In genomic region chr2:121955765-121956223, GRCm38 (mm10) we compare ENCODE assay signal across 7 mouse cellular contexts. TPM values are rescaled to one million over a fixed set of nuclear protein-coding genes. Genes with fewer than 3 reads are reported as not detected.
A peak's percentile ranks its signal among the peaks of the same experiment; 100 is the strongest.
DNase-seq lines count a peak whose midpoint lies in the region; ATAC-seq lines count a peak whose summit lies in the region.

Gene Ctdspl2, plus strand, starts transcription at chr2:121956001.
Gene Mageb3, minus strand, starts transcription at chr2:121956092.

- peak; percentile 97 for ATAC-seq in intestine, embryonic 14.5 days (replicated peaks; ENCODE audit: low FRiP score, low TSS enrichment, low read depth)
- ATAC-seq in midbrain, embryonic 11.5 days (ENCODE audit: low FRiP score), result peak; percentile 97

- intact Hi-C loops in left cerebral cortex, postnatal 36 days (cut with DNase I), result no loop called here

- H3K4me3 ChIP-seq in intestine, embryonic 14.5 days (ENCODE audit: low read depth, low read length), result peak within 1 kb of the TSS; percentile 98
- peak within 1 kb of the TSS; percentile 93 for H3K4me3 ChIP-seq in midbrain, embryonic 11.5 days (ENCODE audit: low read depth, low read length)

- H3K9me3 ChIP-seq in intestine, embryonic 14.5 days (ENCODE audit: control insufficient read depth, low read length), result no peaks in the 10 kb centered on the region
- no peaks in the 10 kb centered on the region for H3K9me3 ChIP-seq in midbrain, embryonic 11.5 days (ENCODE audit: control insufficient read depth, low read length)

- peaks cover 13% of the 10 kb centered on the region for H3K4me1 ChIP-seq in intestine, embryonic 14.5 days (replicated peaks; ENCODE audit: control insufficient read depth, insufficient read depth, low read length)
- H3K4me1 ChIP-seq in midbrain, embryonic 11.5 days (ENCODE audit: control insufficient read depth, insufficient read depth, low read length), result peaks cover 20% of the 10 kb centered on the region

- H3K9ac ChIP-seq in intestine, embryonic 14.5 days (ENCODE audit: low read length), result peak within 1 kb of the TSS; percentile 96
- peak within 1 kb of the TSS; percentile 94 for H3K9ac ChIP-seq in midbrain, embryonic 11.5 days (ENCODE audit: low read length)

- peak within 1 kb of the TSS; percentile 90 for H3K4me2 ChIP-seq in intestine, embryonic 14.5 days (ENCODE audit: low read length)
- peak within 1 kb of the TSS; percentile 56 for H3K4me2 ChIP-seq in midbrain, embryonic 11.5 days

- peak; percentile 99 for DNase-seq in adrenal gland, adult 2 months
- peak; percentile 99 for DNase-seq in embryo, embryonic 11 days
- peak; percentile 98 for DNase-seq in gastrocnemius, postnatal 25 days
- DNase-seq in intestine, embryonic 14.5 days (ENCODE audit: low spot score), result peak; percentile 97
- peak; percentile 93 to 94 for DNase-seq in left cerebral cortex, postnatal 36 days (ENCODE audit: low spot score in 2 of 2)
- peak; percentile 99 for DNase-seq in midbrain, embryonic 11.5 days (ENCODE audit: low spot score, missing footprints)
- DNase-seq in skeletal muscle tissue, adult 2 months (ENCODE audit: low read depth, low spot score), result peak; percentile 90

- peaks cover 13% of the 10 kb centered on the region for H3K36me3 ChIP-seq in intestine, embryonic 14.5 days (ENCODE audit: control insufficient read depth, insufficient read depth, low read length)
- H3K36me3 ChIP-seq in midbrain, embryonic 11.5 days (ENCODE audit: control insufficient read depth, insufficient read depth, low read length), result no peaks in the 10 kb centered on the region

- H3K27ac ChIP-seq in intestine, embryonic 14.5 days (ENCODE audit: low read depth), result peak within 1 kb of the TSS; percentile 95
- peak within 1 kb of the TSS; percentile 89 for H3K27ac ChIP-seq in midbrain, embryonic 11.5 days (ENCODE audit: low read depth, low read length)

- under 1% methylated on average over 47 of the region's 48 CpGs for WGBS in intestine, embryonic 14.5 days
- under 1% methylated on average over 48 of the region's 48 CpGs for WGBS in midbrain, embryonic 11.5 days

- no peaks in the 10 kb centered on the region for H3K27me3 ChIP-seq in intestine, embryonic 14.5 days (replicated peaks; ENCODE audit: control insufficient read depth, insufficient read depth, low read length)
- no peaks in the 10 kb centered on the region for H3K27me3 ChIP-seq in midbrain, embryonic 11.5 days (ENCODE audit: control insufficient read depth, insufficient read depth, low read length)

RNA-seq across cellular contexts. Expression of gene Ctdspl2, which starts in this region (rescaled TPM):
- 10 to 100 TPM; 24.8 to 30.8 TPM for total RNA-seq in adrenal gland, adult 2 months (2021)
- 0.81 and 0.98 TPM in 2 replicates for polyA plus RNA-seq in adrenal gland, adult 2 months (2012; rRNA removed)
- total RNA-seq in gastrocnemius, postnatal 25 days (2021), result 1 to 10 TPM; 7.2 to 7.6 TPM
- 51.8 and 60.3 TPM in 2 replicates for polyA plus RNA-seq in intestine, embryonic 14.5 days (2014; fragmentation: Nextera tagmentation; extraction: Ambion mirVana)
- total RNA-seq in left cerebral cortex, postnatal 36 days (2021), result 10 to 100 TPM; 37.6 to 38.1 TPM
- polyA plus RNA-seq in midbrain, embryonic 11.5 days (2014; fragmentation: Nextera tagmentation; extraction: Ambion mirVana), result 55.4 and 60.3 TPM in 2 replicates

RNA-seq across cellular contexts. Expression of gene Mageb3, which starts in this region (rescaled TPM):
- not detected for total RNA-seq in adrenal gland, adult 2 months (2021)
- 0.04 TPM in 1 of 2 replicates, not detected in the other for polyA plus RNA-seq in adrenal gland, adult 2 months (2012; rRNA removed)
- under 1 TPM in 1 of 2 experiments, not detected in 1; 0.15 TPM for total RNA-seq in gastrocnemius, postnatal 25 days (2021)
- polyA plus RNA-seq in intestine, embryonic 14.5 days (2014; fragmentation: Nextera tagmentation; extraction: Ambion mirVana), result 0.09 and 0.30 TPM in 2 replicates
- total RNA-seq in left cerebral cortex, postnatal 36 days (2021), result under 1 TPM in 1 of 2 experiments, not detected in 1; 0.27 TPM
- polyA plus RNA-seq in midbrain, embryonic 11.5 days (2014; fragmentation: Nextera tagmentation; extraction: Ambion mirVana), result 0.34 and 0.55 TPM in 2 replicates

Comparison
In these comparisons a context has a peak if more than half of its experiments do, and no peak if none do; other contexts are left out.
1. Peak in every context shown above with its lines: DNase-seq, ATAC-seq, H3K4me3 ChIP-seq and H3K27ac ChIP-seq.
2. RNA of gene Ctdspl2 (polyA plus RNA-seq): 55.4 to 60.3 TPM in midbrain, embryonic 11.5 days and 51.8 to 60.3 TPM in intestine, embryonic 14.5 days; 0.81 to 0.98 TPM in adrenal gland, adult 2 months; every median in the first group is over 10 times any median in the second.